Mouse (Mus musculus): ENCODE measurements at regions not wholly inside any gene's neighbourhood (a gene's known extent, or its start where the extent isn't known, plus 50 kb on each side); places are given as distances from the start of the nearest gene placed in this dataset.
"Not testable (repeated sequence)": the region's sequence is repeated elsewhere in the genome, so short reads cannot be mapped to it uniquely, and the experiment has no call there.

- Histone ChIP-seq H3K4me1 (replicated peaks; ENCODE audit: control insufficient read depth, insufficient read depth, low read length) (no peaks in the 10 kb centered on the region), H3K36me3 (ENCODE audit: control insufficient read depth, insufficient read depth) (no peaks in the 10 kb centered on the region), H3K27ac (ENCODE audit: low read depth, low read length) (no peak overlapping the region), H3K4me3 (ENCODE audit: low read depth, low read length) (no peak overlapping the region), H3K9ac (ENCODE audit: low read depth, low read length) (no peak overlapping the region), H3K4me2 (replicated peaks; ENCODE audit: low read depth) (no peak overlapping the region), H3K9me3 (ENCODE audit: control insufficient read depth) (no peaks in the 10 kb centered on the region), H3K27me3 (replicated peaks; ENCODE audit: control insufficient read depth, insufficient read depth, low read length) (no peaks in the 10 kb centered on the region)
- no peak for ATAC-seq
- WGBS, result 86% methylated on average over 1 of the region's 1 CpGs
- no peak for TF ChIP-seq CTCF (IDR thresholded peaks at IDR 0.05; ENCODE audit: low read depth)
These were observed 347.6 kb upstream of the Klhl29 start for GRCm38 (mm10) chr12:5723113-5723512.

DNA sequence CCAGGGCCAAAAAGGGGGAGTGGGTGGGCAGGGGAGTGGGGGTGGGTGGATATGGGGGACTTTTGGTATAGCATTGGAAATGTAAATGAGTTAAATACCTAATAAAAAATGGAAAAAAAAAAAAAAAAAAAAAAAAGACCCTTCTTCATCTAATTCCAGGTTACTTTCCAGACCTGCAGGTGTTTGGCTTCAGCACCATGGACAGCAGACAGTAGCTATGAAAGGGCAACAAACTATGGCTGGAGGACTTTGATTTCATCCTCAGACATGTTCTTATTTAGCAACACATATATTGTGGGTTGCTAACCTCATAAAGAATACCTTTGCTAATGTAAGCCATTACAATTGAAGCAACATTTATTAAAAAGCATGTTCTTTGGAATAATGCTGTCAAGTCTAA is 342.0 kb upstream of the Klhl29 start:
- H3K9ac ChIP-seq (ENCODE audit: low read depth, low read length); H3K4me1 ChIP-seq (replicated peaks; ENCODE audit: control insufficient read depth, insufficient read depth, low read length); ATAC-seq; H3K27ac ChIP-seq (ENCODE audit: low read depth, low read length); H3K9me3 ChIP-seq (ENCODE audit: control insufficient read depth); H3K4me2 ChIP-seq (replicated peaks; ENCODE audit: low read depth); H3K27me3 ChIP-seq (replicated peaks; ENCODE audit: control insufficient read depth, insufficient read depth, low read length); H3K4me3 ChIP-seq (ENCODE audit: low read depth, low read length); H3K36me3 ChIP-seq (ENCODE audit: control insufficient read depth, insufficient read depth): not testable (repeated sequence)

GRCm38 (mm10) chr12:5698778-5699454 is 323.4 kb upstream of the Klhl29 start:
- no peaks in the 10 kb centered on the region for H3K36me3 ChIP-seq (ENCODE audit: control insufficient read depth, insufficient read depth)
- WGBS, result 64% methylated on average over 8 of the region's 8 CpGs

DNA sequence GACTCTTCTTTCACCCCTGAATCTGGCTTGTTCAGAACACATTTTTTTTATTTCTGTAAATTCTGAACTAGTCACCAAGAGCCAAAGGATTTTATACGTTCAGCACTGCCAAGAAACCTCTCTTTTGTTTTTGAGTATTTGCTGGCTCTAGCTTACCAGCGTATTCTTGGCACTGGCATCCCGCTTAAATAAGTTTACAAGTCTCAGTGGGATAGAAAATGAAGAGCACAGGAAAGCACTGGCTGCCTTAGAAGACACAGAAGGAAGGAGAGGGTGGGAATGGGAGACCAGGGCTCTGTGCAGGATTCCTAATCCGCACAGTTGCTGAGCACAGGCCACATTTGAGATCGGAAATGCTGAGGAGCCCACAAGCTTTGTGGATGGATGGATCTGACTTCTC is 306.7 kb upstream of the Klhl29 start:
- no peaks in the 10 kb centered on the region for H3K36me3 ChIP-seq (ENCODE audit: control insufficient read depth, insufficient read depth)
- H3K4me3 ChIP-seq (ENCODE audit: low read depth, low read length), result no peak overlapping the region
- H3K4me1 ChIP-seq (replicated peaks; ENCODE audit: control insufficient read depth, insufficient read depth, low read length), result no peaks in the 10 kb centered on the region
- H3K9ac ChIP-seq (ENCODE audit: low read depth, low read length), result no peak overlapping the region
- H3K9me3 ChIP-seq (ENCODE audit: control insufficient read depth), result no peaks in the 10 kb centered on the region
- H3K27me3 ChIP-seq (replicated peaks; ENCODE audit: control insufficient read depth, insufficient read depth, low read length), result no peaks in the 10 kb centered on the region
- WGBS, result 75% methylated on average over 5 of the region's 5 CpGs
- TF ChIP-seq CTCF (IDR thresholded peaks at IDR 0.05; ENCODE audit: low read depth), result no peak
- no peak overlapping the region for H3K4me2 ChIP-seq (replicated peaks; ENCODE audit: low read depth)
- no peak for ATAC-seq
- H3K27ac ChIP-seq (ENCODE audit: low read depth, low read length), result no peak overlapping the region

More at GRCm38 (mm10) chr12:5698778-5699454, 323.4 kb upstream of the Klhl29 start:
- no peaks in the 10 kb centered on the region for H3K4me1 ChIP-seq (replicated peaks; ENCODE audit: control insufficient read depth, insufficient read depth, low read length)
- no peaks in the 10 kb centered on the region for H3K9me3 ChIP-seq (ENCODE audit: control insufficient read depth)
- H3K4me2 ChIP-seq (replicated peaks; ENCODE audit: low read depth), result no peak overlapping the region
- no peak for ATAC-seq
- no peak for TF ChIP-seq CTCF (IDR thresholded peaks at IDR 0.05; ENCODE audit: low read depth)
- no peak overlapping the region for H3K9ac ChIP-seq (ENCODE audit: low read depth, low read length)
- no peaks in the 10 kb centered on the region for H3K27me3 ChIP-seq (replicated peaks; ENCODE audit: control insufficient read depth, insufficient read depth, low read length)
- H3K27ac ChIP-seq (ENCODE audit: low read depth, low read length), result no peak overlapping the region
- no peak overlapping the region for H3K4me3 ChIP-seq (ENCODE audit: low read depth, low read length)

- not testable (repeated sequence) for H3K27me3 ChIP-seq (replicated peaks; ENCODE audit: control insufficient read depth, insufficient read depth, low read length); H3K9ac ChIP-seq (ENCODE audit: low read depth, low read length); ATAC-seq; H3K4me1 ChIP-seq (replicated peaks; ENCODE audit: control insufficient read depth, insufficient read depth, low read length); H3K4me2 ChIP-seq (replicated peaks; ENCODE audit: low read depth); H3K27ac ChIP-seq (ENCODE audit: low read depth, low read length); H3K4me3 ChIP-seq (ENCODE audit: low read depth, low read length); H3K9me3 ChIP-seq (ENCODE audit: control insufficient read depth); H3K36me3 ChIP-seq (ENCODE audit: control insufficient read depth, insufficient read depth)
- WGBS, result 85% methylated on average over 8 of the region's 8 CpGs
These were observed 302.6 kb upstream of the Klhl29 start for GRCm38 (mm10) chr12:5678126-5678525.

DNA sequence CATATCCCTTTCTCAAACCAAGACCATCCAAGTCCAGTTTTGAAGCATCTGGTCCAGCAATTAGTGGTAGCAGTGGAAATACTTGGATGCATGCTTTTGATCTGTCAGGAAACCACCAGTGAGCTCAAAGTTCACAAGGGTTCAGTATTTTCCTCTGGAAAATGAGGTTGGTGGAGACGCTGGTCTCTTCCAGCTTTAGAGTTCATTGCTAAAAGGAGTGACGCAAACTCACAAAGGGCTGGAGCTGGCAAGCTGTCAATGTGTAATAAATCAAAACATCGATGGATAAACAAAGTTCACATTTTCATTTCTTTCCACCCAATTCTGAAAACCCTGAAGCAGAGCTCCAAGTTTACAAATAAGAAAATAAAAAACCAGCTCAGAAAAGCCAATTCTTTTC is 293.0 kb upstream of the Klhl29 start:
- H3K9ac ChIP-seq (ENCODE audit: low read depth, low read length), result no peak overlapping the region
- no peaks in the 10 kb centered on the region for H3K27me3 ChIP-seq (replicated peaks; ENCODE audit: control insufficient read depth, insufficient read depth, low read length)
- H3K4me2 ChIP-seq (replicated peaks; ENCODE audit: low read depth), result no peak overlapping the region
- no peaks in the 10 kb centered on the region for H3K4me1 ChIP-seq (replicated peaks; ENCODE audit: control insufficient read depth, insufficient read depth, low read length)
- ATAC-seq, result no peak
- no peaks in the 10 kb centered on the region for H3K9me3 ChIP-seq (ENCODE audit: control insufficient read depth)
- 43% methylated on average over 3 of the region's 3 CpGs for WGBS
- H3K36me3 ChIP-seq (ENCODE audit: control insufficient read depth, insufficient read depth), result no peaks in the 10 kb centered on the region
- TF ChIP-seq CTCF (IDR thresholded peaks at IDR 0.05; ENCODE audit: low read depth), result no peak
- H3K4me3 ChIP-seq (ENCODE audit: low read depth, low read length), result no peak overlapping the region
- H3K27ac ChIP-seq (ENCODE audit: low read depth, low read length), result no peak overlapping the region

All from intestine, postnatal 0 days (tissue).